Mouse (Mus musculus) E14TG2a.4 (cell line): ENCODE measurements around the gene Tfap2b.

Source experiments
- H3K27me3 ChIP-seq: 2 replicates; pipeline ENCODE4 v1.6.1; 2014; ENCODE audit warnings: low read length, control low read depth; ENCODE audit not compliant: insufficient read depth
- H3K36me3 ChIP-seq: 2 replicates; pipeline ENCODE4 v1.6.1; 2014; ENCODE audit warnings: low read length, control low read depth; ENCODE audit not compliant: insufficient read depth
- H3K4me1 ChIP-seq: replicated peaks from 2 replicates; pipeline ENCODE4 v1.6.1; 2014; ENCODE audit warnings: low read depth, low read length, control low read depth
- H3K4me3 ChIP-seq: replicated peaks from 2 replicates; pipeline ENCODE4 v1.5.1; 2014; ENCODE audit warnings: mild to moderate bottlenecking, low read length
- H3K9me3 ChIP-seq: 2 replicates; pipeline ENCODE4 v1.6.1; 2014; ENCODE audit warnings: low read length, control low read depth
- CTCF ChIP-seq: conservative IDR thresholded peaks from 2 replicates; pipeline ENCODE4 v1.5.1; 2014; ENCODE audit warnings: low read length
- NANOG ChIP-seq: IDR thresholded peaks from 2 replicates; pipeline ENCODE4 v1.6.1; 2014; ENCODE audit warnings: borderline replicate concordance, low read length, mixed read lengths
- POU5F1 ChIP-seq: IDR thresholded peaks from 2 replicates; pipeline ENCODE4 v1.6.1; 2014; ENCODE audit warnings: low read length, borderline replicate concordance

The Tfap2b gene

DNA sequence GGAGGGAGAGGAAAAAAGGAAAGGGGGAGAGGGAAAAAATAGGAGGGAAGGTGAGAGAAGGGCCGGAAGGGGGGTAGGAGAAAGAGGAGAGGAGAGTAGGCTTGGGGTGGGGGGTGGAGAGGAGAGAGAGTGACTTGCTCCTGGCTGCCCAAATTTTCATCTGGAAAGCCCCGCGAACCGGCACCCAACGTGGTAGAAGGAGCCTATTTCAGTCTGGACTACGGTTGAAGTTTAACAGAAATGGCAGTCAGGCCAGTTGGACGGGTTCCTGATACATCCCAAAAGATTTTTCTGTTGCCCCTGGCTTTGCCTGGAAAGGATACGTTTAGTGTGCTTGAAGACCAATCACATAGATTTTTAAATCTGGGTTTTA lies 2.3 kb downstream of the Tfap2b start:
- Histone ChIP-seq H3K9me3 (no peaks in the 10 kb centered on the region), H3K27me3 (peaks cover 85% of the 10 kb centered on the region), H3K4me3 (no peak overlapping the region), H3K4me1 (peaks cover 31% of the 10 kb centered on the region), H3K36me3 (no peaks in the 10 kb centered on the region)
- no peak for TF ChIP-seq POU5F1

- Histone ChIP-seq H3K27me3 (peaks cover 89% of the 10 kb centered on the region), H3K36me3 (no peaks in the 10 kb centered on the region), H3K9me3 (no peaks in the 10 kb centered on the region), H3K4me3 (no peak overlapping the region), H3K4me1 (peaks cover 31% of the 10 kb centered on the region)
- no peak for TF ChIP-seq NANOG
- TF ChIP-seq CTCF = no peak
- TF ChIP-seq POU5F1 = no peak
Measured at GRCm38 (mm10) chr1:19211546-19212154, 2.9 kb downstream of the Tfap2b start.

- Histone ChIP-seq H3K27me3 (peaks cover 92% of the 10 kb centered on the region), H3K36me3 (no peaks in the 10 kb centered on the region), H3K9me3 (no peaks in the 10 kb centered on the region), H3K4me3 (no peak overlapping the region), H3K4me1 (peaks cover 31% of the 10 kb centered on the region)
- TF ChIP-seq POU5F1 = no peak
- no peak for TF ChIP-seq NANOG
- TF ChIP-seq CTCF = no peak
Measured at GRCm38 (mm10) chr1:19212691-19213090, 4.0 kb downstream of the Tfap2b start.

DNA sequence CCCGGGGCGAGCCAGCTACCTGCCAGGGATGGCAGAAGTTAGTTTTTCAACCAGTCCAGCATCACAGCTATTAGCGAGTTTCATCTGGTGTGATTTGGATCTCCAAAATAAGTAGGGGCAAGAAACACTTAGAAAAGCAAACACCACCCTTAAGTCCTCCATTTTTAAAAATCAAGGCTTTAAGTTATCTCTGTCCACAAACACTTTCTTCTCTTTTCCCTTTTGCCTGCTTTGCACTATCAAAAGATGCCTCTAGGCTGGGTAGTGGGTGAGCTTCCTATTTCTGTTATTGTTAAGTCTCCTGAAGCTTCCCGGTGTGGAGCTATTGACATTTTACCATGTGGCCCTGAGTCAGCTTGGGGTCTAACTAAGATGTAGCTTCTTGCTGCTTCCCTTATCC lies 4.5 kb downstream of the Tfap2b start:
- Histone ChIP-seq H3K9me3 (no peaks in the 10 kb centered on the region), H3K4me1 (peaks cover 31% of the 10 kb centered on the region)
- TF ChIP-seq NANOG = no peak
- TF ChIP-seq POU5F1 = no peak
- no peak for TF ChIP-seq CTCF

GRCm38 (mm10) chr1:19213851-19214395 lies 5.2 kb downstream of the Tfap2b start:
- peak overlapping the region; percentile 45 for H3K4me3 ChIP-seq
- peaks cover 93% of the 10 kb centered on the region for H3K27me3 ChIP-seq
- TF ChIP-seq POU5F1 (no peak), CTCF (no peak), NANOG (no peak)
- no peaks in the 10 kb centered on the region for H3K36me3 ChIP-seq
- H3K4me1 ChIP-seq = peaks cover 29% of the 10 kb centered on the region
- no peaks in the 10 kb centered on the region for H3K9me3 ChIP-seq

More for the DNA sequence above, 4.5 kb downstream of the Tfap2b start:
- Histone ChIP-seq H3K4me3 (no peak overlapping the region), H3K27me3 (peaks cover 92% of the 10 kb centered on the region), H3K36me3 (no peaks in the 10 kb centered on the region)

- Histone ChIP-seq H3K9me3 (no peaks in the 10 kb centered on the region), H3K27me3 (peaks cover 76% of the 10 kb centered on the region), H3K36me3 (no peaks in the 10 kb centered on the region), H3K4me1 (peaks cover 9% of the 10 kb centered on the region; the same call in 1 of the 2 replicates), H3K4me3 (no peak overlapping the region)
- no peak for TF ChIP-seq NANOG
- no peak for TF ChIP-seq POU5F1
- no peak for TF ChIP-seq CTCF
Measured at GRCm38 (mm10) chr1:19217391-19217790, 8.7 kb downstream of the Tfap2b start.

- H3K4me1 ChIP-seq = peaks cover 9% of the 10 kb centered on the region; the same call in 1 of the 2 replicates
- H3K36me3 ChIP-seq = no peaks in the 10 kb centered on the region
- H3K27me3 ChIP-seq = peaks cover 68% of the 10 kb centered on the region
- no peak for TF ChIP-seq POU5F1
- TF ChIP-seq NANOG = no peak
- TF ChIP-seq CTCF = no peak
- H3K4me3 ChIP-seq = no peak overlapping the region
- H3K9me3 ChIP-seq = no peaks in the 10 kb centered on the region
Measured at GRCm38 (mm10) chr1:19218221-19218620, 9.5 kb downstream of the Tfap2b start.

- Histone ChIP-seq H3K9me3 (no peaks in the 10 kb centered on the region), H3K4me3 (no peak overlapping the region), H3K4me1 (0 out of 2 replicates have a peak, but pooled peaks cover 3% of the 10 kb centered on the region), H3K27me3 (peaks cover 66% of the 10 kb centered on the region), H3K36me3 (no peaks in the 10 kb centered on the region)
- TF ChIP-seq NANOG (no peak), POU5F1 (no peak), CTCF (no peak)
Measured at GRCm38 (mm10) chr1:19219381-19219780, 10.7 kb downstream of the Tfap2b start.

DNA sequence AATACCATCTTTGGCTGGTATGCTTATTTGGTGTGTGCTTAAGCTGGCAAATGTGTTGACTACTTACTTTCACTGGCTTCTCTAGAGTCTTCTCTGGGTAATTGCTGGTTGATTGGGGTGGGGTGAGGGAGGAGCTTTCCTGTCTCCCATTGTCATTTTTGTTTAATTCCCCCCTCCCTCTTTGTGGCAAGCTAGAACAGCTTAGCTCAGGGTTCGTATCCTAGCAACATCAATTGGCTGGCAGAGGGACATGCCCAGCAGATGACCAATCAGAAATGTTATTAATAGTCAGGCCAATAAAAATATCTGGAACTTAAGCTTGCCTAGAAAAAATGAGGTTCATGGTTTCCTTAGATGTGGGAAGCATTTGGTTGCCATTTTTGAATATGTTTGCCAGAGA lies 11.8 kb downstream of the Tfap2b start:
- Histone ChIP-seq H3K4me1 (0 out of 2 replicates have a peak, but pooled peaks cover 3% of the 10 kb centered on the region), H3K27me3 (peaks cover 59% of the 10 kb centered on the region), H3K9me3 (no peaks in the 10 kb centered on the region), H3K36me3 (no peaks in the 10 kb centered on the region), H3K4me3 (no peak overlapping the region)
- no peak for TF ChIP-seq POU5F1
- TF ChIP-seq CTCF = no peak
- no peak for TF ChIP-seq NANOG
